Mouse (Mus musculus): ENCODE data around the gene Olfr288. TPM values are rescaled to one million over a fixed set of nuclear protein-coding genes. Genes with fewer than 3 reads are reported as not detected.
A peak's percentile ranks its signal among the peaks of the same experiment; 100 is the strongest.

Olfr288 gene
- total RNA-seq, 2 experiments from 2014 or later: not detected

DNA sequence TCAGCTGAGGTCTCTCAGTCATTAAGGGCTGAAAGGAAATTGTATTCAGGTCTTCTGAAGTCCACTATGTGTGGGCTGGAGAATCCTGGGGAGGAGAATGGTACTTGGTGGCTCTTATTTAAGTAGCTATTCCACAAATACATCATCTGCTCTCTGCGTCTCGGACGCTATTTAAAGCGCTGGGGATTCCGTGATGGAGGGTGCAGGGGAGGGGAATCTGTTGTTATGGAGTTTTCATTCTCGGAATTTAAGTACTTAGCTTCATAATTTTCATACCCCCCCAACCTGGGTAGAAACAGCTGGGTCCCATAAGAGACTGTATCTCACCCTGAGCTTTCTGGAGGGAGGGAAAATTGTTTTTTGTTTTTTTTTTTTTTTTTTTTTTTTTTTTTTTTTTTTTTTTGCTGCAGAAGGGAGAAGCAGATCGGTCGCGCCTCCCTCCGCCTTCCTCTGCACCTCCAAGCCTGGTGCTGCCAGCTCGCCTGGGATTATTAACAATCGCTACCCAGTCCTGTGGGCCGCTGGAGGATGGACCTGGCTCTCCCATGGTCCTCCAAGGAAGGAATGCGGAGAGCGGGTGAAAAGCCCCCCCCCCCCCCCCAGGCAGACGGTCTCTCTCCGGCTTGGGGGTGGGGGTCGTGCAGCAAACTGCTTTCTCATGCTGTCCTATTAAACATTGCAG, 28.2 kb downstream of the Olfr288 start, which contains the start of gene Ccdc184:
Ccdc184 (plus strand) TSS at position 196 of the 682 bp plus-strand sequence.
- ATAC-seq (ENCODE audit: poor library complexity, severe bottlenecking): no peak

DNA sequence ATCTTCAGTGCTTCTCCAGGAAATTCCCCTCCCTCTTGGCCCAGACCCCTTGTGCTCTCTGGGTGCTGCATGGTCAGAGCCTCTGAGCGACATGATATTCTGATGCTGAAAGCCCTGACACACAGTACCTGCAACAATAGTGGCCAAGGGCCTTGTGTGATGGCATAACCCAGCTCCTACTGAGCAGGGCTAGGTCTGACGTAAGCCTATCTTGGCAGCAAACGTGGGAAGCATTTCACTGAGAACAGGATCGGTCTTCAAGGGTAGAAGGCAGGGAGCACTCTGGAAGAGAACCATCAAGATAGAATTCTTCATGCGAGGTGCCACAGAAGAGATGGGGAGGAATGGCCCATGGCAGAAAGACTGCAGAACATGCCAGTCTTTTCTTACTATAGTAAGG, 29.8 kb downstream of the Olfr288 start, which contains the start of gene Asb8:
Asb8 (minus strand) TSS at position 101 of the 400 bp plus-strand sequence.
- ATAC-seq (ENCODE audit: poor library complexity, severe bottlenecking): no peak

DNA sequence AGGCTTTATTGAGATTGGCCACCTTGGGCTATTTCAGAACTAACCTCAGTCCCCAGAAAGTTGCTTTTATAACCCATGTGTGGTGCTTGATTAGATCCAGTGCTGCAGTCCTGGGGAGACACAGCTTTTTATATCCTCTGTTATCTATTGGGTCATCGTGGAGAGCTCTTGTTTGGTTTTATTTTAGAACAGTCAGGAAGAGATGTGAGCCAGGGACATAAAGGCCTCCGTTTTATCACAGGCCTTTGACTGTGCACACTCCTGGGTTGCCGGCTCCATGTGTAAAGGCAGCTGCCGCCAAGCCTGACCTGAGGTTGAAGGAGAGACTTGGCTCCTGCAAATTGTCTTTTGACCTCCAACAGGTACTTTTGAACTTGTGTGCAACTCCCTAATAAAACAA, 32.8 kb downstream of the Olfr288 start:
- no peak for ATAC-seq (ENCODE audit: poor library complexity, severe bottlenecking)

DNA sequence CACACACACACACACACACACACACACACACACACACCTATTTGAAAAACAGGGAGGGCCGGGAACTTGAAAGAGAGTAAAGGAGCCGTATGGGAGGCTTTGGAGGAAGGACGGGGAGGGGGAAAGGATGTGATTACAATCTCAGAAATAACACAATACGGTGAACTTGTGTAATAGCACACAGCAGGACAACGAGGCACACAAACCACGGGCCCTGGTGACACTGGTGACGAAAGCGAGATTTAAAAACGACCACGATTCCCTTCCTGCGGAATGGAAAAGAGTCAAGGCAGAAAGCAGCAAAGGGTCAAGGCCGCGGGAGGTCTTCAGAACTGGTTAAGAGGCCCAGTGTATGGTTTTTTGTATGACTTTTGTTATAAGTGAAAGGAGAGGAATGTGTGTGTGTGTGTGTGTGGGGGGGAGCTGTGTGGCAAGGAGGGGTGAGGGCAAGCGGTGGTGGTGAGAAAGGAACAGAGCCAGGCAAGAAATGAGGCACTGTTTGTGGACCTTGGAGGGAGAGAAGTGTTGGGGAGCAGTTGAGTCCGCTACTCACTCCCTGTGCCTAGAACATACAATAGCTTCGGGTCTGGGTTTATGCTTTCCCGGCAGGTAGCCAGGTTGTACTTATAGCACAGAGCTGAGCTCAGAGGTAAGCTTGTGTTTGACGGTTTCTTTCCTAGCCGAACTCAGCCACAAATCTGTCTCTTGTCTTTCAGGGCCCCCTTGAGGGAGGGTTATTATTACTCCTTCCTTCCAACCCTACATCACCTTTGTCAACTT, 34.1 kb downstream of the Olfr288 start:
- ATAC-seq (ENCODE audit: poor library complexity, severe bottlenecking): peak; percentile 43

DNA sequence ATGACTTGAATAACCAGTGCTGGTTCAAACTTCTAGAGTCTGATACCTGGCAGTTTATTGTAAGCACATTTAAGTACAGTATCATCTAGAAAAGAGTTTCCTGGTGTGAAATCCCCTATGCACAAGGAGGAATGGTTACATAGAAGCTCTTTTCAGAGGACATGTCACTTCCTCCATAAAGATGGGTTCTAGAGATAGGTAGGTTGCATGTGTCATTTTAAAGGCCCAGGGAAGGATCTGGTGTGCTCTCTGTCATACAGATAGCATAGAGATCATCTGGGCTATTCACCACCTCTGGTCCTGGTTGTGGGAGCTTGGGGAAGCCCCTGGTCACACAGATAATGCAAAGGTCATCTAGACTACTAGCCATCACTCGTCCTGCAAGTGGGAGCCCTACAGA, 38.1 kb downstream of the Olfr288 start:
- ATAC-seq (ENCODE audit: poor library complexity, severe bottlenecking): no peak

DNA sequence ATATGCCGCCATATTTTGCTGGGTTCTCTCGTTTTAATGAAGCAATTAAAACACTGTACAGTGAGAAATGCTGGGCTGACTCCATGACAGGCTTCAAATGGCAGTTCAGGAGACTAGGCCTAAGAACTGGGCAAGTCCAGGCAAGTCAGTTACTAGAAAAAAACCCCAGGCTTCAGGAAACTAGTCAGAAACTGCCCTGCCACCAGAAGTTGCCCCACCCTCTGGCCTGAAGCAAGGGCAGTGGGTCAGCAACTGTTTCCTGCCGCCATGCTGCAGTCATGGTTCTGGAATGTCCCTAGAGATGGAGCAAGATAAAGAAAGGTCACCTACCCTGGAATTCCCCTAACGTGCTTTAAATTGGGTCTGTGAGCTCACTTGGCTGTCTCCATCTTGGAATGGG, 39.4 kb downstream of the Olfr288 start:
- no peak for ATAC-seq (ENCODE audit: poor library complexity, severe bottlenecking)

DNA sequence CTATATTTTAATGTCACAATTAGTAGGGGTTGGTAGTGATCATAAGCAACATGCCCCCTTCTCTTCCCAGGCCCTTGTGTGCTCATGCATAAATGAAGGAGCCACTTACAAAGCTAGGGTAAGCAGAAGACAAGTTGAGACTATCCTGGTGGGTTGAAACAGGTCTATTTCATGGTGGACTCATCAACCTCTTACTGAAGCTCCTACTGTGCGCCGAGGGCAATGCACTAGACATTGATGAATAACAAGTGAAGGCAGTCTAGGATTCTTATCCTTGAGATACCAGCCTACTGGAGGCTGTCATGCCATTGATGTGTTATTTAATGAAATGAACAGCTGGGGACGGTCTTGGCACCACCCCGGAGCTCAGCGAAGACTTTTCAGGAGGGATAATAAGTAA, 40.1 kb downstream of the Olfr288 start:
- no peak for ATAC-seq (ENCODE audit: poor library complexity, severe bottlenecking)

DNA sequence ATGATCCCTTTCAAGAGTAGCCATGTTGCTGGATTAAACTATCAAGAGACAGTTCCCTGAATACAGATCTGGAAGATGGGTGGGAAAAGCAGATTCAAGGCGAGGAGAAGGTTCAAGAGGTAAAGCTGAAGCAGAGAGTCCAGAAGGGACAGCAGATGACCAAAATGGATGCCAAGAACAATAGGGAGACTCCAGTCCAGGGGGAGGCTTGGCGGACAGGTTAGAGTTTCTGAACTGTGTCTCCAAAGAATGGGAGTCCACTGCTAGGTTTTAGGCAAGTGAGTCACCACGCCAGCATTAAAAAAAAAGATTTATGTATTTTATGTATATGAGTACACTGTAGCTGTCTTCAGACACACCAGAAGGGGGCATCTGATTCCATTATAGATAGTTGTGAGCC, 40.7 kb downstream of the Olfr288 start:
- no peak for ATAC-seq (ENCODE audit: poor library complexity, severe bottlenecking)

DNA sequence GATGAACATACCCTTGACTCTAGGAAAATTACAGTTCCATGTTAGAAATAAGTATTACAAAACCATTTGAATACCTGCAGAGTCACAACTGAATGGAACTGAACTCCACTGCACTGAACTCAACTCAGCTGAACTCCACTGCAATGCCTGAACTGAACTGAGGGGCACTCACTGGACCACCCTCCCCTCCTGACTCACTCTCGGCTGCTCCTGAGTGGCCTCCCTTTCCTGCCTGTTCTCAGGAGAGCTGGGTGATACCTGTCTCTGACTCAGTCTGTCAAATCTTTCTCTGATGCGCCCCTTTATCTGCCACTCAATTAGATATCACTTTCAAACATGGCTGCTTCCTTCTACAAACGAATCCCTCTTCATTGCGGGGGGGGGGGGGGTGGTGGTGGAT, 41.2 kb downstream of the Olfr288 start:
- ATAC-seq (ENCODE audit: poor library complexity, severe bottlenecking): no peak

DNA sequence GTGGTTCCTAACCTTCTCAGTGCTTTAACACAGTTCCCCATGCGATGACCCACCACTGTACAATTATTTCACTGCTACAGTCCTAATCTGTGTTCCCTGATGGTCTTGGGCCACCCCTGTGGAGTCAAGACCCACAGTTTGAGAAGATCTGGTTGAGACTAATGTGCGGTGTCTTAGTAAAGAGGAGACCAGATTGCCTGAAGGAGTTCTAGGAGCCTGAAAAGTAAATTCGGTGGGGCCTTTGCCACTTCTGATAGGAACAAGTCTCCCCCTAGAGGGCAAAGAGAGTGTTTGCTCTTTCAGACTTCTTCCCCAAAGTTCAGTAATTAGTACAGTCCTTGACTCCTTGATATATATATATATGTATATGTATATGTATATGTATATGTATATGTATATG, 41.7 kb downstream of the Olfr288 start:
- ATAC-seq (ENCODE audit: poor library complexity, severe bottlenecking): peak; percentile 87

DNA sequence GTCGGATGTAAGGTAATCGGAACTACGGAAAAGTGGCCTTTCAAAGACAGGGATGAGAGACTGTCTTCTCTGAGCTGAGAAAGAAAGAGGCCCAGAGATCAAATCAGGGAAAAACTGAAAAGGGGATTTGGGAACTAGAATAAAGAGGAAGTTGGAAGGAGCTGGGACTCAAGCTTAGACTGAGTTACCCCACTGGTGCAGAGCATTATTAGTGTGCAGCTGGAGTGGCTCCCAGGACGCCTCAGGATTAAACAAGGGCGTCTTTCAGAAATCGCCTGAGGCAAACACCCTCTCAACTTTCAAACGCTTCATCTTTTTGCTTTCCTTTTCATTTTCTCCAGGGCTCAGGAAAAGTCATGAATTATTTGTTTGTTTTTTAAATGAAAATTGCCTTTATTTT, 42.4 kb downstream of the Olfr288 start:
- peak; percentile 63; the same call in 1 of the 2 replicates for ATAC-seq (ENCODE audit: poor library complexity, severe bottlenecking)

DNA sequence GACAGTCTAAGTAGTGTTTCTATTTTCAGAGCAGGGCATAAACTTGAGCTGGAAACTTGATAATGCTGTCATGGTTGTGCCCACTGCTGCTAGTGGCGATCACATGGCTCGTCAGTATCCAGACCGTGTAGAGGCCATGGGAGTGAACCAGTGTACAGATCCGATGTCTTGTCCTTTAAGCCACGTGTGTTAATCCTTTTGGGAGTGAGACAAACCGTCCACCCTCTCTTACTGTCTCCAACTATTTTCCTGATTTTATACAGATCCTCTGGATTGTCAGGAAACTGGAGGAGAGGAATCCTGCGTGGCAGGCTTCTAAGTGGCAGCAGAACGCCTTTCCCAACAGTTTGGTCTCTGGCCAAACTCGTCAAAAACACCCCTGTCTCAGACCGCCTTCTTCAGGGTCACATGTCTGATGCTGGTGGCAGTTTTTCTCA, 46.2 kb downstream of the Olfr288 start:
- no peak for ATAC-seq (ENCODE audit: poor library complexity, severe bottlenecking)

DNA sequence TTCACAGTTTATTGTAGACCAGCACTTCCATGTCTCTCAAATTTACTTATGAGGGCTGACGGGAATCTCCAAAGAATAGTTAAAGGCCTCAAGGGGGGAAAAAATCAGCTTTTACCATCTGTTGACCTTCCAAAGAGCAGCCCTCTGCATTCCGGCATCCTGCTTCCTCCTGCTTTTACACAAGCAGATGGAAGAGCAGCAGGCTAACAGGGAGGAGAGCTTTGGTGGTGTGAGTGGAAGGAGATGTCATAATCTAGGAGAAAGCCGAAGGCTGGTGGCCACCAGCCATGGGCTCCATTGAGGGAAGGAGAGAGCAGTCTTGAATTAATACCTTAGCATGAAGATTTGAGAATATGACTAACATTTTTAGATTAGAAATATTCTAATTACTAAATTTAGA, 47.0 kb downstream of the Olfr288 start:
- ATAC-seq (ENCODE audit: poor library complexity, severe bottlenecking): no peak

DNA sequence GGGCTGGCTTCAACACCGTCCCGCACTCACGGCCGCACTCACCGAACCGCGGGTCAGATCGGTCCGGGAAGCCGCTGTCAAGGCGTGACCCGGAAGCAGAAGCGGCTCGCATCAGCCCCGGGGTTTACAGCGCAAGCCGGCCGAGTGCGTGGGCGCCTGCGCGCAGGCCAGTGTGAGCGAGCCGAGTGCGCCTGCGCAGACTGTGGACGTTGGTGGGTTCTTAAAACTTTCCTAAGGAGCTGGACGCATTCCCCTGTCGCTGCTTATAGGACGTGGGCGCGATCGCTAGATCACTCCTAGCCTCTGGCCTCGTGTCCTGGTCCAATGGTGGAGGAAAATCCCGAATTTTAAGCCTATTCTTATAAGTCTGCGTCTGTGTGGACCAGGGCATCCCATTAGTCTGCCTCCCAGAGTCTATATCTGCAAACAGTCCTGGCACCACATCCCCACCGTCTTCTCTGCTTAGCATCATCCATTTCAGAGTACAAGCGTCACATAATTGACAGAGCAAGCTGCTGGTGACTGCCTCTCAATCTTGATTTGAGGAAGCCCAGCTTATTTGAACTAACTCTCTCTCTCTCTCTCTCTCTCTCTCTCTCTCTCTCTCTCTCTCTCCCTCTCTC, 49.7 kb downstream of the Olfr288 start:
- peak; percentile 100 for ATAC-seq (ENCODE audit: poor library complexity, severe bottlenecking)

DNA sequence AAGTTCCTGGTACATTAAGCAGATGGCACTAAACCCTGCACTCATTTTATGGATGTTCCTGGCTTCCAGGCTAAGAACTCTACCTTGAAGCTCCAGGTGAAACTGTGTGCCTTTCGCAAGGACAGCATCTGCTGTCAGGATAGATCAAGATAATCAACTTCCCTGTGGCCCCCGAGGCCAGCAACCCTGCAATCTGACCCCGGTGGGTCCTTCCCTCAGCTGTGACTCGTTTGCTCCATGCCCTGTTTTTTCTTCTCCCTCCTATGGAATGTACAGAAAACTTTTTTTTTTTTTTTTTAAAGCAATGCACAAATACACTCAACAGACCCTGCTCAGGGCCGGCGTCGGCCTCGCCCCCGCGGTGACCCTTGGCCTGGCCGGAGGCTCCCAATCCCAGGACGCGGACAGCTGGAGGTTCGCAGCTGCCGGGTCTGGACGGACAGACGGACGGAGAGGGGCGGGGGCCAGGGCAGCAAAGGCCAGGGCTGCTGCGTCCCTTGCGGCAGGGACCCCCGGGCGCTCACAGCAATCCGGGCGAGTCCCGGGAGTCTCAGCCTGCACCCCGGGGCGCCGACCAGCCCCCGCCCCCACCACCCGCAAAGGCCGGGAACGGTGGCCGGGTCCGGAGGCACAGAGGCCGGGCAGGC, 50.4 kb downstream of the Olfr288 start:
- peak; percentile 31 for ATAC-seq (ENCODE audit: poor library complexity, severe bottlenecking)

DNA sequence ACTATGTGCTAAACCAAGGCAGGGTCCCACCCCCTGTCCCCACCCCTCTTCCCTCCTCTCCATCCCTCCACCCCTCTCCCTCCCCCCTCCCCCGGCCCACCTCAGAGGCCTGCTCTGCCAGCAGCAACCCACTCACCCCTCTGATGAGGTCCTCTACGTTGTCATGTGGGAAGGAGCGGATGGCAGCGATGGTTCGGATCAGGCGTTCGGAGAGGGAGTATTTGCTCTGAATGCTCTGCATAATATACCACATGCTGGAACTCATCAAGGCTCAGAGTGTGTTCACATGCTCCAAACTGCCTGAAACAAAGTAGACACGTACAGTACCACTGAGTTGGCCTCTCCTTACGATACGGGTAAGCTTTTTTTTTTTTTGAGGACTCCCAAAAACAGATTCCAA, 52.8 kb downstream of the Olfr288 start:
- no peak for ATAC-seq (ENCODE audit: poor library complexity, severe bottlenecking)

DNA sequence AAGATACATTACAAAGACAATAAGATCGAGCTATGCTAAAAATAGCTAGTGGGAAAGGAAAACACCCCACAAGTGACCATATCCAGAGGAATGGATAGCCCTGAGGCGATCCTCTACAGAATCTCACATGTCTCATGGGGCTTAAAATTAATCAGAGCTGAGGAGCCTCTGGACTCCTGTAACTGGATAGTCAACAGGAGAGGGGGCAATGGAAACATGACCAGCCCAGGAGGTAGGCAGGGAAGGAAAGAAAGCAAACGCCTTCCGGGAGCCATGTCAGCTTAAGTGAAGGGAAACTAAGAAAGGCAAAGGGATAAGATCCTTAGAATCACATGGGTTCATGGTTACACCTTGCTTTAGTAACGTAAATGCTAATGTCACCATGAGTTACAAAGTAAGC, 54.5 kb downstream of the Olfr288 start:
- no peak for ATAC-seq (ENCODE audit: poor library complexity, severe bottlenecking)

DNA sequence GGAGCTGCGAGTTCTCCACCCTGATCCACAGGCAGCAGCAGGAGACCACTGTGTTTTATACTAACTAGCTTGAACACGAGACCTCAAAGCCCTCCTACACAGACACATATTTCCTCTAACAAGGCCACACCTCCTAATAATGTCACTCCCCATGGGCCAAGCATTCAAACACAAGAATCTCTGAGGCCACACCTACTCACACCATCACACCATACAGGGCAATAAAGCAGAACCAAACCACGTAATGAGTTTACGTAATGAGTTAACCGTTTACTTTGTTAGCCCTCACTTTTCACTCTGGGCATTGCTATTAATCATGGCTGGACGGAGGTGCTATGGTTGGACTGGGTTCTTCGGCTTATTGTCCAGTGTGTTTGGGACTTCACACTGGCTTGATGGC, 55.6 kb downstream of the Olfr288 start:
- ATAC-seq (ENCODE audit: poor library complexity, severe bottlenecking): peak; percentile 71

DNA sequence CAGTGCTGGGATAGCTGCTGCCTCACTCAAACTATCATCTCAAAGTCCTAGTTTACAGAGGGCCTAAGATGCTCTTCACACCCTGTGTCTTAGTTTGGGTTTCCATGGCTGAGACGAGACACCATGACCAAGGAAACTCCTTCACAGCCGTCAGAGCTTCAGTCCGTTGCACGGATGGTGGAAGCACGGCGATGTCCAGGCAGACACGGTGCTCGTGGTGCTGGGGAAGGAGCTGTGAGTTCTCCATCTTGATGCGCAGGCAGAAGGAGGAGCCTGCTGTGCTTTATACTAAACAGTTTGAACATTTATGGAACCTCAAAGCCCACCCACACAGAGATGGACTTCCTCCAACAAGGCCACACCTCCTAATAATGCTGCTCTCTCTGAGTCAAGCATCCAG, 58.5 kb downstream of the Olfr288 start:
- ATAC-seq (ENCODE audit: poor library complexity, severe bottlenecking): no peak
